Mouse (Mus musculus): Measurements from ENCODE around the gene Lrrc26. TPM values are rescaled to one million over a fixed set of nuclear protein-coding genes. Genes with fewer than 3 reads are reported as not detected.

Gene Lrrc26
- polyA plus RNA-seq, 2 experiments, result not detected

DNA sequence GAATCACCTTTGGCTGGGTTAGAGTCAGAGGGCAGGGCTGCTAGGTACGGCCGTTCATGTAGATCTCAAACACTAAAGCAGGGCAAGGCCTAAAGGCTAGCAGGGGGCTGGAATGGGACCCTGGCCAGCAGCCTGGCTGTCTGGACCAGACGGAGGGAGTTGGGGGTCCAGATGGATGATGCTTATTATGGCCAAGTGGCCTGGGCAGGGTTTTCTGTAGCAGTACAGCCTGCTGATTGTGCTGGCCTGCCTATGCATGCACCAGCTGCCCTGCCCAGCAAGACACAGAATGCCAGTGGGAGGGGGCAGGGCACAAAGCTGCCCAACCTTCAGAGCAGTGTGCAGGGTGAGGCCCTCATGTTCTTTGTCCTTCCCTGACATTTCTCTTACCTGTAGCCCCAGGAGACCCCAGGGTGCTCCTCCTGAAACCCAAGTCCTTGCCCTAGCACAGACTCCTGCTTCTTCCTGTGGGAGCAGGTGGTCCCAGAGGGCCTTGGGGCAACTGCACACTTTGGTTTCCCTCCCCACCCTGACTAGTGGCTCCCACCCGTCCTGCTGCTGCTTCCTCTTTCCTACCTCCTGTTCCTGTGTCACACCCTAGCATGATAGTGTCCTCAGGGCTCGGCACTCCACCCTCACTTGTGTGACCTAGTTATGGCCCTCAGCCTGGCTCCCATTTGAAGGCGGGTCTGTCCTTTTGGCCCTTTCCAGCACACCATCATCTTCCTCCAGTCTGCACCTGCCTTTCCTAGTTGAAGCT, 23.6 kb upstream of the Lrrc26 start:
- peak overlapping the region; percentile 54 for H3K4me2 ChIP-seq (ENCODE audit: low read depth)
- H3K9me3 ChIP-seq (ENCODE audit: control insufficient read depth, low read length), result no peaks in the 10 kb centered on the region
- peak overlapping the region; percentile 36 for H3K9ac ChIP-seq (replicated peaks)
- ATAC-seq (ENCODE audit: insufficient read depth) (no peak), DNase-seq (ENCODE audit: low read depth in 3 of 3, low spot score in 3 of 3) (no peak)
- peak overlapping the region; percentile 7 to 8; a peak in 1 of 4 replicates for H3K4me3 ChIP-seq (ENCODE audit: insufficient read depth in 1 of 2, low read depth in 2 of 2, low read length in 2 of 2)
- H3K36me3 ChIP-seq (replicated peaks; ENCODE audit: control insufficient read depth, insufficient read depth, low read depth), result peaks cover 15% of the 10 kb centered on the region
- no peak for TF ChIP-seq EP300 (IDR thresholded peaks at IDR 0.05; ENCODE audit: low read depth)
- TF ChIP-seq CTCF (IDR thresholded peaks at IDR 0.05; ENCODE audit: low read depth), result no peak
- no peaks in the 10 kb centered on the region for H3K27me3 ChIP-seq (ENCODE audit: control insufficient read depth, insufficient read depth, low read length)
- 43% methylated on average over 6 of the region's 6 CpGs for WGBS (ENCODE audit: insufficient replicate concordance)
- peaks cover 17 to 40% of the 10 kb centered on the region in 2 experiments for H3K4me1 ChIP-seq (replicated peaks; ENCODE audit: control insufficient read depth in 2 of 2, insufficient read depth in 2 of 2, low read length in 1 of 2)
- H3K27ac ChIP-seq, result no peak overlapping the region

DNA sequence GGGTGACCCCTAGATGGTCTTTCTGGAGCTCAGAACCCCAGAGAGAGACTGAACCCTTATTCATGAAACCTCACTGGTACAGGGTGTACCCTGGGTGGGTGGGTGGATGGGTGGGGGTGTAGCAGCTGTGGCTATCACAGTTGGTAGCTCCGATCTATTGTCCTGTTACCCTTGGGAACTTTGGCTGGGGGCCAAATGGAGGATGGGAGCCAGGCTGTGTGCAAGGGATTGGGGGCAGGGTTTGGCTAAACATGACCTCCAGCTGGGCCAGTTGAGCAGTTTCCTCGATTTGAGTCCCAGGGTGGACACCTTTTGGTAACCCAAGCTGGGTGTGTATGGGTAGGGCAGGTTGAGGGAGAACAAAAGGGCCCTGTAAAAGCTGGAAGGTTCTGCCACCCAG, 23.0 kb upstream of the Lrrc26 start:
- peaks cover 15% of the 10 kb centered on the region for H3K36me3 ChIP-seq (replicated peaks; ENCODE audit: control insufficient read depth, insufficient read depth, low read depth)
- no peak for ATAC-seq (ENCODE audit: insufficient read depth)
- no peak overlapping the region for H3K4me3 ChIP-seq (ENCODE audit: insufficient read depth in 1 of 2, low read depth in 2 of 2, low read length in 2 of 2)
- 44% methylated on average over 2 of the region's 2 CpGs for WGBS (ENCODE audit: insufficient replicate concordance)
- H3K4me2 ChIP-seq (ENCODE audit: low read depth), result peak overlapping the region; percentile 54
- H3K9me3 ChIP-seq (ENCODE audit: control insufficient read depth, low read length), result no peaks in the 10 kb centered on the region
- peaks cover 17 to 42% of the 10 kb centered on the region in 2 experiments for H3K4me1 ChIP-seq (replicated peaks; ENCODE audit: control insufficient read depth in 2 of 2, insufficient read depth in 2 of 2, low read length in 1 of 2)
- no peak for DNase-seq (ENCODE audit: low read depth in 3 of 3, low spot score in 3 of 3)
- H3K27me3 ChIP-seq (ENCODE audit: control insufficient read depth, insufficient read depth, low read length), result no peaks in the 10 kb centered on the region
- no peak overlapping the region for H3K9ac ChIP-seq (replicated peaks)
- TF ChIP-seq EP300 (IDR thresholded peaks at IDR 0.05; ENCODE audit: low read depth) (no peak), CTCF (IDR thresholded peaks at IDR 0.05; ENCODE audit: low read depth) (no peak)
- no peak overlapping the region for H3K27ac ChIP-seq

DNA sequence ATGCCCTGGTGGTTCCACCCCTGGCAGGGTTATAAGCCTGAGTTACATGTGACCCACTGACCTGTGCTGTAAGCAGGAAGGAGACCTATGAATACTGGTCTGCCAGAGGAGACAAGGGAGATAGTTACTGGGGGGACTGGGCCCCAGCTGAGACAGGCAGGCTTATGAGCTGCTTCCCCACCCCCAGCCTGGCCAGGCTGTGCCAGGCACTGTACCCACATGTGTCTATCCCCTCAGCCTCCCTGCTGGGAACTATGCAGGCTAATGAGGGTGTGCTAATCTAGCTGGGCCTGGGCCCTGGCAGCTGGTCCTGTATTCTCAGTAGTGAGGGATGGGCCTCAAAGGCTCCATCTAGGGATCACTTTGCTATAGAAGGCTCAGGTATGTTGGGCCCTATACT, 22.5 kb upstream of the Lrrc26 start:
- Histone ChIP-seq H3K4me2 (ENCODE audit: low read depth) (no peak overlapping the region), H3K27me3 (ENCODE audit: control insufficient read depth, insufficient read depth, low read length) (no peaks in the 10 kb centered on the region), H3K9ac (replicated peaks) (no peak overlapping the region), H3K4me1 (replicated peaks; ENCODE audit: control insufficient read depth in 2 of 2, insufficient read depth in 2 of 2, low read length in 1 of 2) (peaks cover 17 to 38% of the 10 kb centered on the region in 2 experiments), H3K4me3 (ENCODE audit: insufficient read depth in 1 of 2, low read depth in 2 of 2, low read length in 2 of 2) (no peak overlapping the region), H3K36me3 (replicated peaks; ENCODE audit: control insufficient read depth, insufficient read depth, low read depth) (peaks cover 15% of the 10 kb centered on the region), H3K9me3 (ENCODE audit: control insufficient read depth, low read length) (no peaks in the 10 kb centered on the region), H3K27ac (no peak overlapping the region; the same call in 1 of the 2 replicates)
- TF ChIP-seq CTCF (IDR thresholded peaks at IDR 0.05; ENCODE audit: low read depth) (no peak), EP300 (IDR thresholded peaks at IDR 0.05; ENCODE audit: low read depth) (no peak)
- DNase-seq (ENCODE audit: low read depth in 3 of 3, low spot score in 3 of 3), result no peak
- no peak for ATAC-seq (ENCODE audit: insufficient read depth)

DNA sequence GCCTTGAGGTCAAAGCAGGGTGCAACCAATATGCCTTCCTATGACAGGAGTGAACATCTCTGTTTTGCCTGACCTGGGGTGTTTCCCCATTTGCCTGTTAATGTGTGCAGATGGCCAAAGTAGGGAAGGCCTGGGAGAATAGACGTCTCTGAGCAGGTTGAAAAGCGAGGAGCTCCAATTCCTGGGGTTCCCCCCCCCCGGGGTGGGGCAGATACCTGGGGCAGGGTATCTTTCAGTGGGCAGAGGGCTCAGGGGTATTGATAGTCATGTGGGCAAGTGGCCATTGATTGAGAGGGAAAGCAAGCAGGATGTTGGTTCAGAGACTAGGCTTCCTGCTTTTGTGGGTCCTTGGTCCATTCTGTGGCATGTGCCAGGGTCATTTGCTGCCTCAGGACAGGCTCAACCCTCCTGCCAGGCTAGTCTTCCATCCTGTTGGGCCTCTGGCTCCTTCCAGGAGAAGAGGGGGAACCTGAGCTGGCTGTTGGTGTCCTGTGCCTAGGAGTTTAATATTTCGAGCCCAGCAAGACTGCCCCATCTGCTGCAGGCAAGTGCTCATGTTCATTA, 21.9 kb upstream of the Lrrc26 start:
- no peak overlapping the region for H3K4me3 ChIP-seq (ENCODE audit: insufficient read depth in 1 of 2, low read depth in 2 of 2, low read length in 2 of 2)
- TF ChIP-seq CTCF (IDR thresholded peaks at IDR 0.05; ENCODE audit: low read depth) (no peak), EP300 (IDR thresholded peaks at IDR 0.05; ENCODE audit: low read depth) (no peak)
- no peak overlapping the region for H3K27ac ChIP-seq
- no peak for DNase-seq (ENCODE audit: low read depth in 3 of 3, low spot score in 3 of 3)
- H3K9me3 ChIP-seq (ENCODE audit: control insufficient read depth, low read length), result no peaks in the 10 kb centered on the region
- WGBS (ENCODE audit: insufficient replicate concordance), result 70% methylated on average over 4 of the region's 4 CpGs
- H3K4me1 ChIP-seq (replicated peaks; ENCODE audit: control insufficient read depth in 2 of 2, insufficient read depth in 2 of 2, low read length in 1 of 2), result peaks cover 17 to 38% of the 10 kb centered on the region in 2 experiments
- H3K9ac ChIP-seq (replicated peaks), result no peak overlapping the region
- no peak overlapping the region for H3K4me2 ChIP-seq (ENCODE audit: low read depth)
- H3K36me3 ChIP-seq (replicated peaks; ENCODE audit: control insufficient read depth, insufficient read depth, low read depth), result peaks cover 15% of the 10 kb centered on the region
- H3K27me3 ChIP-seq (ENCODE audit: control insufficient read depth, insufficient read depth, low read length), result no peaks in the 10 kb centered on the region
- no peak for ATAC-seq (ENCODE audit: insufficient read depth)

DNA sequence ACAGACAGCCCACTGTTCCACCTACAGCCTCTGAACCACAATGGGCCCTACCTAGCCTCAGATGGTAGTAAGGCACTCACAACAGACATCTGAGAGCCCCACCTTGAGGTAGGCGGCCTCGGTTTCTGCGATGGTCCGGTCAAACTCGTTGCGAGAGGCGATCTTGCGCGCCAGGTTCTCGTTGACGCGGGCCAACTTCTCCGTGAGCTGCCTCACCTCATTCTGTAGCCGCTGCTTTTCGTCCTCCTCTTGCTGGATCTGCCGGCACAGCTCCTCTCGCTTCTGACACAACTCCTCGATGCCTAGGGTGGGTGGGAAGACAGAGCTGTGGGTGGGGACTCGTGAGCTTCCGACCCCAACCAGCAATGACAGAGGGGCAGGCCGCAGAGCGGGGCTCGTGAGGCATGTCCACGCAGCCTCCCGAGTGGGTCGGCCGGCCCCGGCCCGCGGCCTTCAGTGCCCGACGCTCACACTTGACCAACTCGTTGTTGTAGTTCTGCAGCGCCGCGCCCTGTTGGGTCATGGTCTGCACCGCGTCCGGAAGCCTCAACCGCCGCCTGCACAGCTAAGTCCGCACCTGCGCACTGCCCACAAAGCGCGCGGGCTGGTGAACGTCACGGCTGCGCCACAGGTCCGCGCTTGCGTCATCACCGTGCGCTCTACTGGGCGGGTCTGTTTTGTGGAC, 17.7 kb upstream of the Lrrc26 start, which contains the start of the genes Ssna1 and Anapc2:
TSS of gene Ssna1 (minus strand) at position 612 of the 685 bp plus-strand sequence.
TSS of gene Anapc2 (plus strand) at position 652 of the 685 bp plus-strand sequence.
- peaks cover 32% of the 10 kb centered on the region for H3K36me3 ChIP-seq (replicated peaks; ENCODE audit: control insufficient read depth, insufficient read depth, low read depth)
- ATAC-seq (ENCODE audit: insufficient read depth), result peak; percentile 92

More for the DNA sequence above, 17.7 kb upstream of the Lrrc26 start, which contains the start of the genes Ssna1 and Anapc2:
- Histone ChIP-seq H3K9me3 (ENCODE audit: control insufficient read depth, low read length) (no peaks in the 10 kb centered on the region), H3K27me3 (ENCODE audit: control insufficient read depth, insufficient read depth, low read length) (no peaks in the 10 kb centered on the region), H3K9ac (replicated peaks) (peak within 1 kb of the TSS; percentile 94), H3K27ac (peak within 1 kb of the TSS; percentile 70), H3K4me2 (ENCODE audit: low read depth) (peak within 1 kb of the TSS; percentile 86), H3K4me1 (replicated peaks; ENCODE audit: control insufficient read depth in 2 of 2, insufficient read depth in 2 of 2, low read length in 1 of 2) (peaks cover 7 to 19% of the 10 kb centered on the region in 2 experiments), H3K4me3 (ENCODE audit: insufficient read depth in 1 of 2, low read depth in 2 of 2, low read length in 2 of 2) (peak within 1 kb of the TSS; percentile 88 to 97)
- TF ChIP-seq EP300 (IDR thresholded peaks at IDR 0.05; ENCODE audit: low read depth), result no peak
- peak; percentile 57 for TF ChIP-seq CTCF (IDR thresholded peaks at IDR 0.05; ENCODE audit: low read depth)
- DNase-seq (ENCODE audit: low read depth in 3 of 3, low spot score in 3 of 3), result peak; percentile 94 to 96 (median 95)
- under 1% methylated on average over 55 of the region's 55 CpGs for WGBS (ENCODE audit: insufficient replicate concordance)
